Mouse (Mus musculus): ENCODE results near the gene Prdm15.

- TF ChIP-seq CTCF (IDR thresholded peaks at IDR 0.05; ENCODE audit: borderline replicate concordance, insufficient read depth, low read depth, low read length) (no peak), POLR2A (IDR thresholded peaks at IDR 0.05; ENCODE audit: borderline replicate concordance, insufficient read depth, low read length) (no peak)
Measured at GRCm38 (mm10) chr16:97872657-97873056, 21.0 kb upstream of the Prdm15 start.
